Mouse (Mus musculus) neural tube, embryonic 11.5 days (tissue): ENCODE measurements around the gene Prpf6. TPM values are rescaled to one million over a fixed set of nuclear protein-coding genes. Genes with fewer than 3 reads are reported as not detected.
A peak's percentile ranks its signal among the peaks of the same experiment; 100 is the strongest.

Experiments
- ATAC-seq: fragments of 200-750 bp; cut with Nextera tagmentation; 2 replicates; pipeline ENCODE4 v1.8.0; 2017; ENCODE audit warnings: moderate number of reproducible peaks, mild to moderate bottlenecking, moderate TSS enrichment, moderate library complexity; ENCODE audit not compliant: insufficient read depth, low FRiP score, low TSS enrichment
- DNase-seq: peaks from one replicate; pipeline ENCODE4 v3.0.0-alpha.2; 2015; ENCODE audit warnings: low spot score
- H3K27ac ChIP-seq: fragments of 300-500 bp; sonication (generic); 2 replicates; pipeline ENCODE4 v1.5.1; 2014; ENCODE audit warnings: low read depth, mild to moderate bottlenecking, low read length
- H3K27me3 ChIP-seq: fragments of 300-500 bp; sonication (generic); 2 replicates; pipeline ENCODE4 v1.6.1; 2014; ENCODE audit warnings: mild to moderate bottlenecking, low read length, mixed read lengths; ENCODE audit not compliant: control insufficient read depth, insufficient read depth
- H3K36me3 ChIP-seq: fragments of 300-500 bp; sonication (generic); 2 replicates; pipeline ENCODE4 v1.6.1; 2014; ENCODE audit warnings: mild to moderate bottlenecking, low read length, moderate library complexity, mixed read lengths; ENCODE audit not compliant: control insufficient read depth, insufficient read depth
- H3K4me1 ChIP-seq: fragments of 300-500 bp; sonication (generic); 2 replicates; pipeline ENCODE4 v1.6.1; 2014; ENCODE audit warnings: low read length, mixed read lengths; ENCODE audit not compliant: control insufficient read depth, insufficient read depth
- H3K4me2 ChIP-seq: fragments of 300-500 bp; sonication (generic); 2 replicates; pipeline ENCODE4 v1.6.1; 2014; ENCODE audit warnings: low read depth, mild to moderate bottlenecking, moderate library complexity
- H3K4me3 ChIP-seq: fragments of 300-500 bp; sonication (generic); 2 replicates; pipeline ENCODE4 v1.5.1; 2014; ENCODE audit warnings: low read depth, low read length
- H3K9ac ChIP-seq: fragments of 300-500 bp; sonication (generic); 2 replicates; pipeline ENCODE4 v1.6.1; 2014; ENCODE audit warnings: mild to moderate bottlenecking, low read length
- H3K9me3 ChIP-seq: fragments of 300-500 bp; sonication (generic); 2 replicates; pipeline ENCODE4 v1.6.1; 2016; ENCODE audit warnings: low read length; ENCODE audit not compliant: control insufficient read depth
- WGBS: fragments of 180-500 bp; shearing (Covaris S2); extraction: QIAGEN DNeasy Blood & Tissue Kit; methylation state at CpG from one replicate; pipeline ENCODE4 v1.1.7; 2014; 5-methylcytosine and 5-hydroxymethylcytosine counted together
- polyA plus RNA-seq: library from polyadenylated mRNA; unstranded; fragments of >200 nt; fragmentation: Nextera tagmentation; extraction: Ambion mirVana; gene quantifications from 2 replicates; pipeline ENCODE4 v1.2.1, GENCODE M21; 2014

Gene Prpf6
- polyA plus RNA-seq, 1 experiment from 2014 or later: 85.1 TPM

DNA sequence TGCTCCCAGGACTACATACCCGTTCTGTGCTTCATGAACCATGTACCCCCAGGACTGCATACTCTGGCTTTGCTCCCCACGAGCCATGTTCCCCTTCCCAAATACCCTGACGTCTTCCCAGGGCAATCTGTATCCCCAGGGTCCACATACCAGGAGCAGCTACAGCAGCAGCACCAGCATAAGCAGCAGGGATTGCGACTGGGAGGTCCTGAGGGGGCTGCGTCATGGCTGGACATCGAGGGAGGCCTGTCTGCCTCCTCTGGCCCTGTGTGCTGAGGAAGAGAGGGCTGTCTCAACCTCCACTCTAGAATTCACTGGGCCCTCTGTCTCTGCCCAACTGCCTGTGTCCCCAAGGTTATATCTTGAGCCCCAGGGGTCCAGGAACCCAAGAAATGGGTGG, 99.4 kb downstream of the Prpf6 start:
- WGBS: 93% methylated on average over 6 of the region's 6 CpGs

DNA sequence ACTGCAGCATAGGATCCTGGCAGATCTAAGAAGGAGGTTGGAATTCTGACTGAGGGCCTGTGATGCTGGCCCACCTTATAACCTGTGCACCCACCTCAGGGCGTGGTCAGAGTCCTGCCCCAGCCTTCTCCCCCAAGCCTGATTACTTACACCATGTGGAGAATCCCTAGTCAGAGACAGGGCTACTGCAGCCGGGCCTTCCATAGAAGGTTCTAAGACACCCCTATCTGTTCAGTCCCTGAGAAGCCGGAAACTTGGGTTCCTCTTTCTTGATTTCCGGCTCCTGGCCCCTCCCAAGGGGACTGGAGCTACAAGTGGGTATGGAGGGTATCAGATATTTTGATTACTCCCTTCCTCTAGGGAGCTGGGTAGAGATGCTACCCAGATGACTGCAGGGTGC, 99.9 kb downstream of the Prpf6 start:
- ATAC-seq (no peak), DNase-seq (no peak)
- H3K27me3 ChIP-seq: no peaks in the 10 kb centered on the region
- no peak overlapping the region; the same call in 1 of the 2 replicates for H3K9ac ChIP-seq
- no peak overlapping the region for H3K27ac ChIP-seq
- 0 out of 2 replicates have a peak overlapping the region, but pooled peaks have one; percentile 9 for H3K4me2 ChIP-seq
- no peak overlapping the region for H3K4me3 ChIP-seq
- 87% methylated on average over 4 of the region's 4 CpGs for WGBS
- H3K4me1 ChIP-seq: peaks cover 8% of the 10 kb centered on the region
- H3K36me3 ChIP-seq: peaks cover 4% of the 10 kb centered on the region
- H3K9me3 ChIP-seq: no peaks in the 10 kb centered on the region

More for the DNA sequence above, 99.4 kb downstream of the Prpf6 start:
- Histone ChIP-seq H3K9ac (no peak overlapping the region), H3K27me3 (no peaks in the 10 kb centered on the region), H3K4me3 (no peak overlapping the region), H3K9me3 (no peaks in the 10 kb centered on the region), H3K27ac (no peak overlapping the region), H3K4me2 (no peak overlapping the region), H3K36me3 (peaks cover 4% of the 10 kb centered on the region), H3K4me1 (peaks cover 8% of the 10 kb centered on the region)
- no peak for ATAC-seq
- DNase-seq: no peak

DNA sequence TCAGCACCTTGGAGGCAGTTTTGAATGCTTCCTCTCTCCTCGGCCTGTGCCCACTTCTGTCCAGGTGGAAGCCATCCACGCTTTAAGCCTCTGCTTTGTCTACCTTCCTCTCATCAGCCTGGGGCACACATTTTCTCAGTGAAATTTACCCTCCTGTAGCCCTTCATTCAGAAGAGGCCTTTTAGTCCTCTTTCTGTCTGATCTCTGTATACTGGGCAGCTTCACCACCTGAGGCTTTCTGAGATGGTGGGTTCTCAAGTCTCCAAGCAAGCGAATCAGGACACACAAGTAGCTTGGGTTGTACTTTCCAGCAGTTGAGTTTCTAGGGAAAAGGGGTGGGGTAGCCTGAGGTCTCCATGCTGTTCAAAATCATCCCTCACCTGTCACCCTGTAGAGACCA, 100.6 kb downstream of the Prpf6 start:
- WGBS: 92% methylated on average over 3 of the region's 3 CpGs
- DNase-seq: no peak
- no peak overlapping the region for H3K4me2 ChIP-seq

DNA sequence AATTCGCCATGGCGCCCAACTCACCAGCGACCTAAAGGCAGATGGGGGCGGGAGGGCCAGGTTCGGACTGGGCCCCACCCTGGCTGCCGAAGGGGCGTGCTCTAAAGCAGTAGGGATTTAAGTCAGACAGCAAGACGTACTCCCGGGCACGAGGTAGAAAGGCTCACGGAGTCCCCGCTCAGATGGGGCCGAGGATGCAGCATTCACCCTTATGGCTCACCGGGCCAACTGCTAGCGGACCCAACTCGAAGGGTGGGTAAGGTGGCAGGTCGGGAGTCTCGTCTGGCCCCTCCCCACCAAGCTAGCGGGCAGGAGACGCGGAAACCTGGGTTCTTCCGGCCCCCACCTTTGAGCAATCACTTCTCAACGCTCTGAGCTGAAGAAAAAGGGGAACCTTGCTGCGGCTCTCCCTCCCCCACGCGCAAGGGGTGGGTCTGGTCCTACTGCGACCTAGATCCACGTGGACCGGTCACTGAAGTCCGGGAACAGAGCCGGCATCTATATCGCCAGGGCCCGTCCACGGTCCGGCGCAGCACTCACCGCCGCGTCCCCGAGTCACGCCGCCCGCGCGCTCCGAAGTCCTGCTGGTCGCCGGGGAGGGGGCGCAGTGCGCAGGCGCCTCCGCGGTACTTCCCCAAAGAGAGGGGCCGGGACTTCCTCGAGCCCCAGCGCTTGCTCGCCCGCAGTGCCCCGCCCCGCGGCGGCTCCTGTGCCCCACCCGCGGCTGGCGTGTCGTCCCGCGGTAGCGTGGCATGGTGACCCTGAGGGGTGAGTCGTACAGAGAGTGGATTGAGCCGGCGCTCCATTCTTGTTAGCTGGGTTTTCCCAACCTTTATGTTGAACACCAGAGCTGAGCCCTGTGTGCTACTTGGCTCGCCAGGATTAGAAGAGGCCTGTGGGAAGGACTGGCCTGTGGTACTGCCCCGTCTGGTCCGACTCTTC, 101.9 kb downstream of the Prpf6 start, which contains the start of gene Rgs19:
Gene Rgs19, minus strand, starts transcription at position 639 of the 942 bp plus-strand sequence.
- Histone ChIP-seq H3K9me3 (no peaks in the 10 kb centered on the region), H3K36me3 (peaks cover 4% of the 10 kb centered on the region), H3K4me2 (peak within 1 kb of the TSS; percentile 88), H3K9ac (peak within 1 kb of the TSS; percentile 78), H3K4me1 (peaks cover 8% of the 10 kb centered on the region), H3K4me3 (peak within 1 kb of the TSS; percentile 67), H3K27ac (peak within 1 kb of the TSS; percentile 44; the same call in 1 of the 2 replicates), H3K27me3 (no peaks in the 10 kb centered on the region)
- ATAC-seq (peak; percentile 75), DNase-seq (peak; percentile 84)
- 0% methylated on average over 74 of the region's 75 CpGs for WGBS

More for the DNA sequence above, 100.6 kb downstream of the Prpf6 start:
- no peak for ATAC-seq
- Histone ChIP-seq H3K36me3 (peaks cover 4% of the 10 kb centered on the region), H3K9me3 (no peaks in the 10 kb centered on the region), H3K9ac (no peak overlapping the region), H3K4me1 (peaks cover 8% of the 10 kb centered on the region), H3K4me3 (no peak overlapping the region), H3K27me3 (no peaks in the 10 kb centered on the region), H3K27ac (no peak overlapping the region)

DNA sequence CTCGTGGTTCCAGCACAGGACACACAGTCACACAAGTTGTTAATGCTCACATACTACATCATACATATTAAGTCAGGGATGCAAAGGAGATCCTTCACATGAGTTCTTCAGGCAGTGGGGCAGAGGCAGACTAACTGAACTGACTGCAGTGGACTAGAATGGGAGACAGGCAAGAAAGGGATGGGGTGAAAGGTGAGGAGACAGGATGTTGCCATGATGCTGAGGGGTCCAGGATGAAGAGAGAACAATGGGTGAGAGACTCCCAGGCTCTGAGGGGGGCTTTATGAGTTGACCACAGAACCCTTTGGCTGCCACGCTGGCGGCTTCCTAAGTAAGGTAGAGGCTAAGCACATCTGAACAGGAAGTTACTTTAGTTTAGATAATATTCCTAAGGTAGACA, 102.9 kb downstream of the Prpf6 start:
- Histone ChIP-seq H3K9me3 (no peaks in the 10 kb centered on the region), H3K4me1 (peaks cover 8% of the 10 kb centered on the region), H3K4me3 (no peak overlapping the region), H3K27me3 (no peaks in the 10 kb centered on the region), H3K36me3 (no peaks in the 10 kb centered on the region), H3K27ac (no peak overlapping the region), H3K9ac (no peak overlapping the region), H3K4me2 (no peak overlapping the region)
- ATAC-seq (no peak), DNase-seq (no peak)
- WGBS: 91% methylated on average over 3 of the region's 3 CpGs

DNA sequence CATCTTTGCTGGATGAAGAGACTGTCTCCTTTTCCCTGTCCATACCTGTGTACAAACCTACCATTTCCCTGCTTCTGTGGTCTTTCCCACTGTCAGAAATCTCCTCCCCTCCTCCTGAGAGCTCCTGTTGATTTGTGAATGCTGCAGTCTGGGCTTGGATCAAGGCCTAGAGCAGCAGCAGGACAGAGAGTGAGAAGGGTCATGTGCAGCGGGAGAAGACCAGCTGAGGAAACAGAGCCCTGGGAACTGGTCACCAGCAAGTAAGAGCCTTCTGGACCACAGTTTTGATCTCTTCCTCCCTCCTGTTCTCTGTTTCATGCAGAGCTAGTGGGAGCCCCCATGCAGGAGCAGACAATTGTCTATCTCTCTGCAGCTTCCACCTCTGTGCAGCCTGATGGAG, 104.1 kb downstream of the Prpf6 start:
- Histone ChIP-seq H3K27me3 (no peaks in the 10 kb centered on the region), H3K27ac (no peak overlapping the region), H3K4me3 (no peak overlapping the region), H3K36me3 (no peaks in the 10 kb centered on the region), H3K4me2 (no peak overlapping the region), H3K9me3 (no peaks in the 10 kb centered on the region), H3K9ac (no peak overlapping the region), H3K4me1 (peaks cover 8% of the 10 kb centered on the region)
- ATAC-seq: no peak
- 79% methylated on average over 1 of the region's 1 CpGs for WGBS
- no peak for DNase-seq

DNA sequence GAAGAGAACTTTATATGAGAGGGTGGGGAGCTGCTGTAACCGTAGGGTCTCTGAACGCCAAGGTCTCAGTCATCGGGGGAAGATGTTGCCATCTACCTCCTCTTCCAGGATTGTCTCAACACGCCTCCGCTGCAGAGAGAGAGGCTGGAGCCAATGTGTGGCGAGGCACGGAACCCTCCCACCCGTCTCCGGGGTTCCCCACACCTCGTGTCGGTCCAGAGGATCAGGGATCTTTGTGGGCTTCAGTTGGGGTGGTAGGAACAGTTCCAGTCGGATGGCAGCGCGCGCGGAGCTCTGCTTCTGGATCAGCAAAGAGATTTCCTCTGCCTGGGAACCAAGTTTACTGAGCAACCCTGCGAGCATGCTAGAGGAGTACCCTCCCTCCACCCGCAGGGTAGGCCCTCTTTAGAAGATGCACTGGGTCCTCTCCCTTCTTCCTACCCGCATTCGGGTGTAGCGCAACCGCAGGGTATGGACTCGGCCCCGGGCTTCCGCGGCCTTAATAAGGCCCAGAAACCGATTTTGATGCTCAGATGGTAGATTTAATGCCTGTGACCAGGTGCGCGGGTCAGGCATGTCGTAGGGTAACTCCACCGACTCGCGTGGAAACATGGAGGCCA, 105.2 kb downstream of the Prpf6 start:
- Histone ChIP-seq H3K4me2 (no peak overlapping the region), H3K4me3 (no peak overlapping the region), H3K27me3 (no peaks in the 10 kb centered on the region), H3K9ac (no peak overlapping the region), H3K4me1 (peaks cover 8% of the 10 kb centered on the region), H3K9me3 (no peaks in the 10 kb centered on the region), H3K36me3 (no peaks in the 10 kb centered on the region), H3K27ac (no peak overlapping the region)
- DNase-seq: no peak
- ATAC-seq: no peak
- WGBS: 72% methylated on average over 33 of the region's 33 CpGs

DNA sequence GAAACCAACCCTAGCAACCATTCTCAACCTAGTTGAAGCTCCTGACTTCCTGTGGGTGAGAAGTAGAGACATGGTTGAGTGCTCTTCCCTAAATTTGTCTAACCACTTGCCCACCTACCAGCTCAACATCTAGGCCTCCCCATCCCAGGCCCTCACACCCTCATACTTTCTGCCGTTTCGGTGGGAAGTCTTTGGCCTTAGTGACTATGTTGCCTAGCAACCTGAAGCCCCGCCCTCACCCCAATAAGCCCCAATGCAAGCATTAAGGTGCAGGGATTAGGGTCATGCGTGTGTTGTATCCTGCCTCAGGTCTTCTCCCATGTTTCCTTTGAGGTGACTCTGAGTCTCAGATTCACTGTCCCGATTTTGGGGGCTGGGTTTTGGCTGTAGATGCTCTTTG, 106.6 kb downstream of the Prpf6 start, which contains the start of gene Lkaaear1:
Gene Lkaaear1, minus strand, starts transcription at position 202 of the 400 bp plus-strand sequence.
- no peaks in the 10 kb centered on the region for H3K36me3 ChIP-seq
- no peak within 1 kb of the TSS for H3K27ac ChIP-seq
- DNase-seq (no peak), ATAC-seq (no peak)
- no peaks in the 10 kb centered on the region for H3K27me3 ChIP-seq
- H3K9me3 ChIP-seq: no peaks in the 10 kb centered on the region
- no peaks in the 10 kb centered on the region; the same call in 1 of the 2 replicates for H3K4me1 ChIP-seq
- H3K9ac ChIP-seq: no peak within 1 kb of the TSS
- no peak within 1 kb of the TSS for H3K4me2 ChIP-seq
- 47% methylated on average over 5 of the region's 5 CpGs for WGBS
- H3K4me3 ChIP-seq: no peak within 1 kb of the TSS
